Mouse (Mus musculus): ENCODE measurements around the gene Galr3. TPM values are rescaled to one million over a fixed set of nuclear protein-coding genes. Genes with fewer than 3 reads are reported as not detected.
A peak's percentile ranks its signal among the peaks of the same experiment; 100 is the strongest.

Gene Galr3
- polyA plus RNA-seq (2014; fragmentation: Nextera tagmentation; extraction: Ambion mirVana), result not detected in 2 replicates

DNA sequence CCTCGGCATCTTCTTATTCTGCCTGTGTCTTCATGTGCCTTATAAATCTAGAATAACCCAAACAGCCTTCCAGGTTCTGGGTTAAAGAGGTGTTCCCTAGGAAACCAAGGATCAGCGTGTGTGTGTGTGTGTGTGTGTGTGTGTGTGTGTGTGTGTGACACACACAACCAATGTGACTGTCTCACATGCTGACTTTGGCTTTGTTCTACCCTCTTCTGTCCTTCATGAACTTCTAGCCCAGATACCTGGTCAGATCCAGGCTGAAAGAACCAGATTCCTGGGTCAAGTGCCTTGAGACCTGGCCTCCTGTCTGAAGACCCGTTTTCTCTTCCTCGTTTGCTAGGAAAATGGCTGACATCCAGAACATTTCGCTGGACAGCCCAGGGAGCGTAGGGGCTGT, at the start of gene Galr3:
Gene Galr3, plus strand, starts transcription at position 301 of the 400 bp plus-strand sequence.
- no peak for DNase-seq (ENCODE audit: low spot score, missing footprints)
- Histone ChIP-seq H3K27ac (ENCODE audit: low read depth, low read length) (no peak within 1 kb of the TSS), H3K36me3 (ENCODE audit: control insufficient read depth, insufficient read depth, low read length) (no peaks in the 10 kb centered on the region), H3K9ac (ENCODE audit: low read length) (peak within 1 kb of the TSS; percentile 36; the same call in 1 of the 2 replicates), H3K4me2 (peak within 1 kb of the TSS; percentile 71), H3K27me3 (ENCODE audit: control insufficient read depth, insufficient read depth, low read length) (peaks cover 39% of the 10 kb centered on the region), H3K9me3 (ENCODE audit: control insufficient read depth, low read length) (no peaks in the 10 kb centered on the region), H3K4me3 (ENCODE audit: low read depth, low read length) (peak within 1 kb of the TSS; percentile 41), H3K4me1 (ENCODE audit: control insufficient read depth, insufficient read depth, low read length) (peaks cover 3% of the 10 kb centered on the region)
- ATAC-seq (ENCODE audit: low FRiP score), result no peak
- 76% methylated on average over 6 of the region's 6 CpGs for WGBS

- no peaks in the 10 kb centered on the region for H3K27me3 ChIP-seq (ENCODE audit: control insufficient read depth, insufficient read depth, low read length)
- WGBS, result 92% methylated on average over 7 of the region's 7 CpGs
- no peak overlapping the region for H3K27ac ChIP-seq (ENCODE audit: low read depth, low read length)
- no peak overlapping the region for H3K9ac ChIP-seq (ENCODE audit: low read length)
- peaks cover 26% of the 10 kb centered on the region for H3K36me3 ChIP-seq (ENCODE audit: control insufficient read depth, insufficient read depth, low read length)
- H3K4me2 ChIP-seq, result no peak overlapping the region
- no peaks in the 10 kb centered on the region for H3K9me3 ChIP-seq (ENCODE audit: control insufficient read depth, low read length)
- DNase-seq (ENCODE audit: low spot score, missing footprints) (no peak), ATAC-seq (ENCODE audit: low FRiP score) (no peak)
- H3K4me1 ChIP-seq (ENCODE audit: control insufficient read depth, insufficient read depth, low read length), result no peaks in the 10 kb centered on the region
- H3K4me3 ChIP-seq (ENCODE audit: low read depth, low read length), result no peak overlapping the region
Observed at GRCm38 (mm10) chr15:78992235-78992634, 49.5 kb upstream of the Galr3 start.

GRCm38 (mm10) chr15:78992925-78993324, 48.8 kb upstream of the Galr3 start:
- Histone ChIP-seq H3K9me3 (ENCODE audit: control insufficient read depth, low read length) (no peaks in the 10 kb centered on the region), H3K27me3 (ENCODE audit: control insufficient read depth, insufficient read depth, low read length) (no peaks in the 10 kb centered on the region), H3K36me3 (ENCODE audit: control insufficient read depth, insufficient read depth, low read length) (peaks cover 26% of the 10 kb centered on the region), H3K4me2 (no peak overlapping the region), H3K9ac (ENCODE audit: low read length) (no peak overlapping the region), H3K4me1 (ENCODE audit: control insufficient read depth, insufficient read depth, low read length) (no peaks in the 10 kb centered on the region), H3K4me3 (ENCODE audit: low read depth, low read length) (no peak overlapping the region), H3K27ac (ENCODE audit: low read depth, low read length) (no peak overlapping the region)
- DNase-seq (ENCODE audit: low spot score, missing footprints), result no peak
- no peak for ATAC-seq (ENCODE audit: low FRiP score)
- WGBS, result 96% methylated on average over 24 of the region's 24 CpGs

DNA sequence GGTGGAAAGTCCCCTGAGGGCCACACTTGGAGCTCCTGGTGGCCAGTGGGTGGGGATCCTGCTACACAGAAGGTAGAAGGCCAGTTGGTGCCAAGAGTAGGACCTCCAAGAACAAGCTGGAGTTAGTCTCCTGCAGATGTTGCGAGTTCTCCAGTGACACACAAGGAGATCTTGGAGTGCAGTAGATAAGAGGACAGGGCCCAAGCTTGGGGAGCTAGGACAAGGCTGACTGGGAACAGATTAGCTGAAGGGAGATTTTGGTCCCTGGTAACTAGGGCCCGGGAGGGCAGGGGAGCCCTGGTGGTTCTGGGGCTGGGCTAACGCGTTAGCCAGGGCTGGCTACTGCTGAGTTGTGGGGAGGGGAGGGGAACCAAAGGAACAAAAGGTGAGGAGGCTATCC, 45.8 kb upstream of the Galr3 start:
- peaks cover 26% of the 10 kb centered on the region for H3K36me3 ChIP-seq (ENCODE audit: control insufficient read depth, insufficient read depth, low read length)

GRCm38 (mm10) chr15:78996663-78997062, 45.0 kb upstream of the Galr3 start:
- ATAC-seq (ENCODE audit: low FRiP score) (no peak), DNase-seq (ENCODE audit: low spot score, missing footprints) (no peak)
- Histone ChIP-seq H3K9ac (ENCODE audit: low read length) (no peak overlapping the region), H3K4me3 (ENCODE audit: low read depth, low read length) (no peak overlapping the region), H3K4me1 (ENCODE audit: control insufficient read depth, insufficient read depth, low read length) (no peaks in the 10 kb centered on the region), H3K36me3 (ENCODE audit: control insufficient read depth, insufficient read depth, low read length) (peaks cover 21% of the 10 kb centered on the region), H3K27me3 (ENCODE audit: control insufficient read depth, insufficient read depth, low read length) (no peaks in the 10 kb centered on the region), H3K27ac (ENCODE audit: low read depth, low read length) (no peak overlapping the region), H3K4me2 (no peak overlapping the region), H3K9me3 (ENCODE audit: control insufficient read depth, low read length) (no peaks in the 10 kb centered on the region)
- WGBS, result 96% methylated on average over 3 of the region's 3 CpGs

More for the DNA sequence above, 45.8 kb upstream of the Galr3 start:
- Histone ChIP-seq H3K4me2 (no peak overlapping the region), H3K9me3 (ENCODE audit: control insufficient read depth, low read length) (no peaks in the 10 kb centered on the region), H3K27ac (ENCODE audit: low read depth, low read length) (no peak overlapping the region), H3K4me3 (ENCODE audit: low read depth, low read length) (no peak overlapping the region), H3K4me1 (ENCODE audit: control insufficient read depth, insufficient read depth, low read length) (no peaks in the 10 kb centered on the region), H3K9ac (ENCODE audit: low read length) (no peak overlapping the region), H3K27me3 (ENCODE audit: control insufficient read depth, insufficient read depth, low read length) (no peaks in the 10 kb centered on the region)
- ATAC-seq (ENCODE audit: low FRiP score), result no peak
- no peak for DNase-seq (ENCODE audit: low spot score, missing footprints)
- WGBS, result 89% methylated on average over 4 of the region's 4 CpGs

DNA sequence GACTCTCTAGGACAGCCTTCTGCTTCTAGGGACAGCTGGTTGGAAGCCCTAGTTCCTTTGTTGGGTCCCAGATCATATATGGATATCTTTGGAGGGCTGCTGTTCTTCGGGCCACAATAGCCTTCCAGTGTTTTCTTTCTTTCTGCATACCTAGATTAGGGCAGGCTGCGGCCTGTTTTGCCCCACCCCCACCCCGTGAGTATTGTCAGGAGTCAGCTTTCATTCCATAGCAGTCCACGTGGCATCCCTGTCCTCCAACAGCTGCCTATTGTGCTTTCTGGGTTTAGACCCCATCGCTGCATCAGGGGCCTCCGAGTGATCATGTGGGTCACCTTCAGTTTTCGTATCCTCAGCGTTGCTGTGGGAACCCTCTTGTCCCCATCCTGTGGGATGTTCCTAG, 43.3 kb upstream of the Galr3 start:
- DNase-seq (ENCODE audit: low spot score, missing footprints), result no peak
- H3K4me3 ChIP-seq (ENCODE audit: low read depth, low read length), result no peak overlapping the region
- no peaks in the 10 kb centered on the region for H3K27me3 ChIP-seq (ENCODE audit: control insufficient read depth, insufficient read depth, low read length)
- WGBS, result 55% methylated on average over 8 of the region's 8 CpGs
- H3K9me3 ChIP-seq (ENCODE audit: control insufficient read depth, low read length), result no peaks in the 10 kb centered on the region
- H3K36me3 ChIP-seq (ENCODE audit: control insufficient read depth, insufficient read depth, low read length), result peaks cover 8% of the 10 kb centered on the region
- H3K9ac ChIP-seq (ENCODE audit: low read length), result no peak overlapping the region
- ATAC-seq (ENCODE audit: low FRiP score), result no peak
- no peak overlapping the region for H3K4me2 ChIP-seq
- no peak overlapping the region for H3K27ac ChIP-seq (ENCODE audit: low read depth, low read length)
- no peaks in the 10 kb centered on the region for H3K4me1 ChIP-seq (ENCODE audit: control insufficient read depth, insufficient read depth, low read length)

GRCm38 (mm10) chr15:78999586-78999985, 42.1 kb upstream of the Galr3 start:
- no peak for DNase-seq (ENCODE audit: low spot score, missing footprints)
- H3K4me2 ChIP-seq, result no peak overlapping the region
- H3K9ac ChIP-seq (ENCODE audit: low read length), result no peak overlapping the region
- no peaks in the 10 kb centered on the region for H3K4me1 ChIP-seq (ENCODE audit: control insufficient read depth, insufficient read depth, low read length)
- no peaks in the 10 kb centered on the region for H3K9me3 ChIP-seq (ENCODE audit: control insufficient read depth, low read length)
- 93% methylated on average over 11 of the region's 11 CpGs for WGBS
- ATAC-seq (ENCODE audit: low FRiP score), result no peak
- H3K27me3 ChIP-seq (ENCODE audit: control insufficient read depth, insufficient read depth, low read length), result no peaks in the 10 kb centered on the region
- H3K4me3 ChIP-seq (ENCODE audit: low read depth, low read length), result no peak overlapping the region
- H3K36me3 ChIP-seq (ENCODE audit: control insufficient read depth, insufficient read depth, low read length), result peaks cover 10% of the 10 kb centered on the region
- H3K27ac ChIP-seq (ENCODE audit: low read depth, low read length), result no peak overlapping the region

- DNase-seq (ENCODE audit: low spot score, missing footprints) (no peak), ATAC-seq (ENCODE audit: low FRiP score) (no peak)
- Histone ChIP-seq H3K4me2 (no peak overlapping the region), H3K4me1 (ENCODE audit: control insufficient read depth, insufficient read depth, low read length) (no peaks in the 10 kb centered on the region), H3K36me3 (ENCODE audit: control insufficient read depth, insufficient read depth, low read length) (peaks cover 14% of the 10 kb centered on the region), H3K27me3 (ENCODE audit: control insufficient read depth, insufficient read depth, low read length) (no peaks in the 10 kb centered on the region), H3K9ac (ENCODE audit: low read length) (no peak overlapping the region), H3K4me3 (ENCODE audit: low read depth, low read length) (no peak overlapping the region), H3K9me3 (ENCODE audit: control insufficient read depth, low read length) (no peaks in the 10 kb centered on the region), H3K27ac (ENCODE audit: low read depth, low read length) (no peak overlapping the region)
- WGBS, result 84% methylated on average over 7 of the region's 7 CpGs
Observed at GRCm38 (mm10) chr15:79000357-79000791, 41.3 kb upstream of the Galr3 start.

- peaks cover 17% of the 10 kb centered on the region for H3K36me3 ChIP-seq (ENCODE audit: control insufficient read depth, insufficient read depth, low read length)
- no peak overlapping the region for H3K4me2 ChIP-seq
- DNase-seq (ENCODE audit: low spot score, missing footprints), result no peak
- H3K9ac ChIP-seq (ENCODE audit: low read length), result no peak overlapping the region
- WGBS, result 87% methylated on average over 5 of the region's 5 CpGs
- ATAC-seq (ENCODE audit: low FRiP score), result no peak
- H3K4me3 ChIP-seq (ENCODE audit: low read depth, low read length), result no peak overlapping the region
- no peak overlapping the region for H3K27ac ChIP-seq (ENCODE audit: low read depth, low read length)
- no peaks in the 10 kb centered on the region for H3K4me1 ChIP-seq (ENCODE audit: control insufficient read depth, insufficient read depth, low read length)
- no peaks in the 10 kb centered on the region for H3K27me3 ChIP-seq (ENCODE audit: control insufficient read depth, insufficient read depth, low read length)
- no peaks in the 10 kb centered on the region for H3K9me3 ChIP-seq (ENCODE audit: control insufficient read depth, low read length)
Observed at GRCm38 (mm10) chr15:79001559-79001958, 40.1 kb upstream of the Galr3 start.

Data from midbrain, embryonic 11.5 days (tissue).